Mouse (Mus musculus) heart, embryonic 11.5 days (tissue): ENCODE results near the gene Mthfr. TPM values are rescaled to one million over a fixed set of nuclear protein-coding genes. Genes with fewer than 3 reads are reported as not detected.
A peak's percentile ranks its signal among the peaks of the same experiment; 100 is the strongest.

Experiments used
- ATAC-seq: fragments of 200-750 bp; cut with Nextera tagmentation; replicated peaks from 2 replicates; pipeline ENCODE4 v1.8.0; 2017; ENCODE audit warnings: moderate library complexity; ENCODE audit not compliant: insufficient number of reproducible peaks, low FRiP score, low TSS enrichment
- H3K27ac ChIP-seq: fragments of 300-500 bp; sonication (generic); 2 replicates; pipeline ENCODE4 v1.5.1; 2014; ENCODE audit warnings: mild to moderate bottlenecking, low read depth, low read length
- H3K27me3 ChIP-seq: fragments of 300-500 bp; sonication (generic); 2 replicates; pipeline ENCODE4 v1.6.1; 2014; ENCODE audit warnings: mild to moderate bottlenecking, low read length, mixed read lengths; ENCODE audit not compliant: control insufficient read depth, insufficient read depth
- H3K36me3 ChIP-seq: fragments of 300-500 bp; sonication (generic); 2 replicates; pipeline ENCODE4 v1.6.1; 2014; ENCODE audit warnings: mild to moderate bottlenecking, low read length, moderate library complexity, mixed read lengths; ENCODE audit not compliant: control insufficient read depth, insufficient read depth
- H3K4me1 ChIP-seq: fragments of 300-500 bp; sonication (generic); 2 replicates; pipeline ENCODE4 v1.6.1; 2014; ENCODE audit warnings: low read length; ENCODE audit not compliant: control insufficient read depth, insufficient read depth
- H3K4me2 ChIP-seq: fragments of 300-500 bp; sonication (generic); 2 replicates; pipeline ENCODE4 v1.6.1; 2014; ENCODE audit warnings: mild to moderate bottlenecking, moderate library complexity
- H3K4me3 ChIP-seq: fragments of 300-500 bp; sonication (generic); 2 replicates; pipeline ENCODE4 v1.5.1; 2014; ENCODE audit warnings: low read depth, low read length
- H3K9ac ChIP-seq: fragments of 300-500 bp; sonication (generic); 2 replicates; pipeline ENCODE4 v1.6.1; 2014; ENCODE audit warnings: mild to moderate bottlenecking, low read depth, low read length, moderate library complexity
- H3K9me3 ChIP-seq: fragments of 300-500 bp; sonication (generic); replicated peaks from 2 replicates; pipeline ENCODE4 v1.6.1; 2016; ENCODE audit warnings: low read length; ENCODE audit not compliant: control insufficient read depth
- WGBS: fragments of 180-500 bp; shearing (Covaris S2); extraction: QIAGEN DNeasy Blood & Tissue Kit; methylation state at CpG from one replicate; pipeline ENCODE4 v1.1.7; 2014; ENCODE audit not compliant: insufficient replicate concordance; 5-methylcytosine and 5-hydroxymethylcytosine counted together
- polyA plus RNA-seq: library from polyadenylated mRNA; unstranded; fragments of >200 nt; fragmentation: Nextera tagmentation; extraction: Ambion mirVana; gene quantifications from 2 replicates; pipeline ENCODE4 v1.2.1, GENCODE M21; 2014

The Mthfr gene
- polyA plus RNA-seq, 1 experiment from 2014 or later, result 10.4 TPM

GRCm38 (mm10) chr4:148095081-148095480 is 56.2 kb downstream of the Mthfr start:
- Histone ChIP-seq H3K9me3 (no peaks in the 10 kb centered on the region), H3K36me3 (no peaks in the 10 kb centered on the region), H3K27me3 (no peaks in the 10 kb centered on the region), H3K27ac (no peak overlapping the region), H3K9ac (no peak overlapping the region), H3K4me2 (no peak overlapping the region), H3K4me1 (0 out of 2 replicates have a peak, but pooled peaks cover 3% of the 10 kb centered on the region), H3K4me3 (no peak overlapping the region)
- no peak for ATAC-seq
- WGBS, result 75% methylated on average over 4 of the region's 4 CpGs

GRCm38 (mm10) chr4:148097936-148098335 is 59.1 kb downstream of the Mthfr start:
- Histone ChIP-seq H3K4me2 (no peak overlapping the region), H3K27ac (no peak overlapping the region), H3K9ac (no peak overlapping the region), H3K36me3 (no peaks in the 10 kb centered on the region), H3K4me3 (no peak overlapping the region), H3K4me1 (peaks cover 6% of the 10 kb centered on the region; the same call in 1 of the 2 replicates), H3K27me3 (0 out of 2 replicates have a peak, but pooled peaks cover 5% of the 10 kb centered on the region), H3K9me3 (no peaks in the 10 kb centered on the region)
- 83% methylated on average over 2 of the region's 2 CpGs for WGBS
- ATAC-seq, result no peak

GRCm38 (mm10) chr4:148098666-148099065 is 59.8 kb downstream of the Mthfr start:
- Histone ChIP-seq H3K27me3 (0 out of 2 replicates have a peak, but pooled peaks cover 5% of the 10 kb centered on the region), H3K4me1 (peaks cover 6% of the 10 kb centered on the region; the same call in 1 of the 2 replicates), H3K27ac (no peak overlapping the region), H3K9ac (no peak overlapping the region), H3K9me3 (no peaks in the 10 kb centered on the region), H3K4me3 (no peak overlapping the region), H3K4me2 (no peak overlapping the region), H3K36me3 (no peaks in the 10 kb centered on the region)
- ATAC-seq, result no peak
- WGBS, result 61% methylated on average over 3 of the region's 3 CpGs

DNA sequence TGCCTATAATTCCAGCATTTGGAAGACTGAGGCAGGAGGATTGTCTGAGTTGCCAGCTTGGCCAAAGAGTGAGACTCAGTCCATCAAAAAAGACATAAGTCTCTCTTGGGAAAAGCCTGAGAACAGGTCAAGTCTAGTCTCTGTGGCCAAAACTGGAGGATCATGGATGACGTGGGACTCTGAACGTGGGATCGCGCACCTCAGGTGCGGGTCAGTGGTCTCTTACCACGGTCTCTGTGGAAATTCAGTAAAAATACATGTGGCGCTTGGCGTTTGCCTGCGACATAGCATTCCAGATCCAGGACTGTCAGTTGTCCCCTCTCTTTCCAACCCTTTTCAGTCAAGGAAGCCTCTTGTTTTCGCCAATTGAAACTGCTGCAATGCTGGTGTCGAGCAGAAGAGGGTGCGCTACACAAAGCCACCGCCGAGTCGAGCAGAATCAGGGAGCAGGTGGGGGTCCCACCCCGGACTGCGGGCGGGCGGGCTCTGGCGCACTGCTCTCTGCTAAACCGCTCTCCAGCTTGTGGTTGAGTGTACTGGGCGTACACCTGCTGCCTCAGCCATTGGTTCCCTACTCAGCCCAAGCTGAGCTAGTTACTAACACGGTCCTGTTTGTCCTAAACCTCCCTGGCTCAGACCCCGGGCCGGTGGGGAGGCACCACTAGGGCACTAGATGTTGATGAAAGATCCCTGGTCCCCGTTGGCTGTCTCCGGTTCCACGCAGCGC is 63.1 kb downstream of the Mthfr start:
- Histone ChIP-seq H3K4me2 (peak overlapping the region; percentile 65), H3K27me3 (0 out of 2 replicates have a peak, but pooled peaks cover 5% of the 10 kb centered on the region), H3K36me3 (no peaks in the 10 kb centered on the region), H3K9me3 (no peaks in the 10 kb centered on the region), H3K4me3 (peak overlapping the region; percentile 32), H3K9ac (peak overlapping the region; percentile 67), H3K27ac (no peak overlapping the region), H3K4me1 (peaks cover 7% of the 10 kb centered on the region)
- ATAC-seq, result 0 out of 2 replicates have a peak, but pooled peaks have one; percentile 23
- WGBS, result 17% methylated on average over 29 of the region's 29 CpGs

GRCm38 (mm10) chr4:148104146-148104545 is 65.3 kb downstream of the Mthfr start:
- no peak for ATAC-seq
- Histone ChIP-seq H3K27me3 (0 out of 2 replicates have a peak, but pooled peaks cover 5% of the 10 kb centered on the region), H3K4me2 (no peak overlapping the region), H3K4me1 (peaks cover 14% of the 10 kb centered on the region), H3K9me3 (no peaks in the 10 kb centered on the region), H3K27ac (no peak overlapping the region), H3K9ac (no peak overlapping the region), H3K4me3 (no peak overlapping the region), H3K36me3 (no peaks in the 10 kb centered on the region)
- 81% methylated on average over 3 of the region's 3 CpGs for WGBS

DNA sequence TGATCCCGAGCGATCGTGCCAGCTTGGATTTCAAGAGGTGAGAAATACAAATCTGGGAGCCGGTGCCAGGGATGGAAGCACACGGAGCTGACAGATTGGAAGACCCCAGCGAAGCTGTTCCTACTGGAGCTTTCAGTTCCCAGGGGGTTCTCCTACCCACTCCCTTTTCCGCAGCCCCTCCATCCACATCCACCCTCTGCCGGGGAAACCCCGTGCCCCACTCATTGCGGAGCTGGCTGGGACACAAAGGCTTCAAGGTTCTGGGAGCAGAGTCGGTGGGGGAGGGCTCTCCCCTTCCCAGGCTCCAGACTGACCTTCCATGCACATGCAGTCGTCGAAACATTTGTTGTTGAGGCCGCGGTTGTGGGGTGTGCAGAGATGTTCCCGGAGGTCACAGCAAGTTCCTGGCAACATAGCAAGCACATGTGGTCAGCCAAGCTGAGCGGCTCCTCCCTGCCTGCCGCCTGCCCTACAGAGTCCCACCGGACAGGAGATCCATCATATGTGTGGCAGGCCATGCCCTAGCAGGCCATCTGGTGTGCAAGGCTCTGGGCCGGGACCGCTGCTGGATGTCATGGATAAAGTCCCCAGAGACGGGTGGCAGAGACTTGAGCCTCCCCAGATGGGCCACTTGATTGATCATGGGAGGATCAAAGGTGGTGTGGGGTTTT is 68.9 kb downstream of the Mthfr start:
- Histone ChIP-seq H3K9me3 (no peaks in the 10 kb centered on the region), H3K4me2 (no peak overlapping the region; the same call in 1 of the 2 replicates), H3K4me3 (no peak overlapping the region), H3K9ac (no peak overlapping the region), H3K27ac (no peak overlapping the region), H3K27me3 (no peaks in the 10 kb centered on the region; the same call in 1 of the 2 replicates), H3K4me1 (peaks cover 14% of the 10 kb centered on the region), H3K36me3 (no peaks in the 10 kb centered on the region)
- WGBS, result 43% methylated on average over 22 of the region's 22 CpGs
- no peak; the same call in 1 of the 2 replicates for ATAC-seq

- no peaks in the 10 kb centered on the region for H3K36me3 ChIP-seq
- no peaks in the 10 kb centered on the region; the same call in 1 of the 2 replicates for H3K27me3 ChIP-seq
- H3K9ac ChIP-seq, result no peak overlapping the region
- H3K4me1 ChIP-seq, result peaks cover 14% of the 10 kb centered on the region
- H3K9me3 ChIP-seq, result no peaks in the 10 kb centered on the region
- WGBS, result 42% methylated on average over 7 of the region's 7 CpGs
- H3K4me3 ChIP-seq, result no peak overlapping the region
- no peak for ATAC-seq
- no peak overlapping the region for H3K4me2 ChIP-seq
- H3K27ac ChIP-seq, result no peak overlapping the region
Observed at GRCm38 (mm10) chr4:148108565-148109100, 69.8 kb downstream of the Mthfr start.
